Mouse (Mus musculus) hindbrain, embryonic 15.5 days (tissue): ENCODE data around the gene Cux1. TPM values are rescaled to one million over a fixed set of nuclear protein-coding genes. Genes with fewer than 3 reads are reported as not detected.
A peak's percentile ranks its signal among the peaks of the same experiment; 100 is the strongest.

Experiments
- ATAC-seq: fragments of 200-750 bp; cut with Nextera tagmentation; 2 replicates; pipeline ENCODE4 v1.8.0; 2017; ENCODE audit warnings: low read depth, moderate number of reproducible peaks, moderate TSS enrichment; ENCODE audit not compliant: low FRiP score
- H3K27ac ChIP-seq: fragments of 300-500 bp; sonication (generic); replicated peaks from 2 replicates; pipeline ENCODE4 v1.5.1; 2015; ENCODE audit warnings: mild to moderate bottlenecking, inconsistent platforms
- H3K27me3 ChIP-seq: fragments of 300-500 bp; sonication (generic); 2 replicates; pipeline ENCODE4 v1.6.1; 2015; ENCODE audit warnings: control low read depth, inconsistent platforms
- H3K36me3 ChIP-seq: fragments of 300-500 bp; sonication (generic); 2 replicates; pipeline ENCODE4 v1.6.1; 2015; ENCODE audit warnings: control low read depth, inconsistent platforms
- H3K4me1 ChIP-seq: fragments of 300-500 bp; sonication (generic); replicated peaks from 2 replicates; pipeline ENCODE4 v1.6.1; 2015; ENCODE audit warnings: control low read depth, inconsistent platforms
- H3K4me2 ChIP-seq: fragments of 300-500 bp; sonication (generic); 2 replicates; pipeline ENCODE4 v1.6.1; 2015; ENCODE audit warnings: moderate library complexity, mild to moderate bottlenecking, inconsistent platforms
- H3K4me3 ChIP-seq: fragments of 300-500 bp; sonication (generic); 2 replicates; pipeline ENCODE4 v1.5.1; 2015; ENCODE audit warnings: mild to moderate bottlenecking, inconsistent platforms
- H3K9ac ChIP-seq: fragments of 300-500 bp; sonication (generic); 2 replicates; pipeline ENCODE4 v1.6.1; 2015; ENCODE audit warnings: inconsistent platforms
- H3K9me3 ChIP-seq: fragments of 300-500 bp; sonication (generic); 2 replicates; pipeline ENCODE4 v1.6.1; 2016; ENCODE audit warnings: control low read depth, inconsistent platforms
- WGBS: fragments of 180-500 bp; shearing (Covaris S2); methylation state at CpG from one replicate; pipeline ENCODE4 v1.1.7; 2015; 5-methylcytosine and 5-hydroxymethylcytosine counted together
- polyA plus RNA-seq: library from polyadenylated mRNA; unstranded; fragments of >200 nt; fragmentation: Nextera tagmentation; extraction: Ambion mirVana; gene quantifications from 2 replicates; pipeline ENCODE4 v1.2.1, GENCODE M21; 2015

The Cux1 gene
- polyA plus RNA-seq, 1 experiment from 2014 or later, result 106 TPM

DNA sequence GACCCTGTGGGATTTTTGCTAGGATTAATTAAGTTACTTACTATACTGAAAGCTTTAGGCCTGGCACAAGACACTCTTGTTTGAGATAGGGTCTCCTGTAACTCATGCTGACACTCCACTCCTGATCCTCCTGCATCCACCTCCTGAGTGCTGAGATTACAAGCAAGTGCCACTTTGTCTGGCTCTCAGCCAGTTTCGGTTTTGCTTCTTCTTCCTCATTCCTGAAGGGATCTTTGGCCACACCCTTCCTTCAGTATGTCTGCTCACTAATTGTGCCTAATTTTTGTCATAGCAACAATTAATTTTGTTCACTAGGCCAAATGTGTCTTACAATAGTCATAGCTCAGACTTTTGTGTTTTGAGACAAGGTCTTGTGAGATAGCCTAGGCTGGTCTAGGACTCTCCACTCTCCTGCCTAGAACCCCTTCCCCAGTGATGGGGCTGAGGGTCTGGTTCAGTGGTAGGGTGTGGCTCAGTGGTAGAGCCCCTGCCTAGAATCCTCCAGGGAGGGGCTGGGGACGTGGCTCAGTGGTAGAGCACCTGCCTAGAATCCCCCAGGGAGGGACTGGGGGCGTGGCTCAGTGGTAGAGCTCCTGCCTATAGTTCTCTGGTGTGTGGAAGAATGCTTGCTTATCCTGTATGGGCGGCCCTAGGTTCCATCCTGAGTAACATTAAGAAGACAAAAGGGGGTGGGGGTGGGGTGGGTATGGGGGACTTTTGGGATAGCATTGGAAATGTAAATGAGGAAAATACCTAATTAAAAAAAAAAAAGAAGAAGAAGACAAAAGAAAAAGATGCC, 16.6 kb upstream of the Cux1 start:
- no peak for ATAC-seq
- no peaks in the 10 kb centered on the region for H3K9me3 ChIP-seq
- no peak overlapping the region for H3K4me2 ChIP-seq
- peaks cover 13% of the 10 kb centered on the region for H3K4me1 ChIP-seq
- H3K27me3 ChIP-seq, result peaks cover 19% of the 10 kb centered on the region
- WGBS, result 79% methylated on average over 4 of the region's 4 CpGs
- no peak overlapping the region for H3K4me3 ChIP-seq
- no peak overlapping the region for H3K27ac ChIP-seq
- no peaks in the 10 kb centered on the region for H3K36me3 ChIP-seq
- no peak overlapping the region for H3K9ac ChIP-seq

DNA sequence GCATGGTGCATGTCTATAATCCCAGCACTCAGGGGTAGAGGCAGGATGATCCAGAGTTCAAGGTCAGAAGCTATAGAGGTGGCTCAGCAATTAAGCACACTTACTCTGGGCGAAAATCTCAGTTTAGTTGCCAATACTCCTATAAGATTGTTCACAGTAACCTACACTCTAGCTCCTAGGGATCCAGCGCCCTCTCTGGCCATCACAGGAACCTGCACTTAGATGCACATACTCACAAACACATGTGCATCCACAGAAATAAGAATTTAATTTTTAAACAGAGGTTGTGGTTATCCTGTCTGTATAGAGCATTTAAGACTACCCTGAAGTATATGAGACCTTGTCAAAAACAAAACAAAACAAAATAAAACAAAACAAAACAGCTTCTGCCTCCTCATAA, 16.0 kb upstream of the Cux1 start:
- H3K9ac ChIP-seq, result no peak overlapping the region
- H3K27me3 ChIP-seq, result peaks cover 19% of the 10 kb centered on the region
- no peaks in the 10 kb centered on the region for H3K9me3 ChIP-seq
- no peak overlapping the region for H3K27ac ChIP-seq
- peaks cover 13% of the 10 kb centered on the region for H3K4me1 ChIP-seq
- H3K4me2 ChIP-seq, result no peak overlapping the region
- 90% methylated on average over 2 of the region's 2 CpGs for WGBS
- H3K4me3 ChIP-seq, result no peak overlapping the region
- no peaks in the 10 kb centered on the region for H3K36me3 ChIP-seq
- ATAC-seq, result no peak

DNA sequence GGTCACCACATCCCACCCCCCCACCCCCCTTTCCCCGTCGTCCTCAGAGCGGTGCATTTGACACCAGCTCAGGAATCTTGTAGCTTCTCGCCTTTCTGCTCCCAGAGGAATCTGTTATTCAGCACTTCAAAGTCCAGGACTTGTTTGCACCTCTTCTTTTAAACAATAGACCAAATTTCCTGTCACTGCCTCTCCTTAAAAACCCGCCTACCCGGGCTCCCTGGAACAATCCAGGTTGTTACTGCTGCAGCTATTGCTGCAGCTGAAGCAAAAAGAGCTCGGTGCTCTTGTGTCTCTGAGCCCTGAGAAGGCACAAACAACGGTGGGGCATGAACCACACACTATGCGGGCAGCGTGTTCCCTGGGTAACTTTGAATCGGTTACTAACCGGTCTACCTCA, 14.9 kb upstream of the Cux1 start:
- ATAC-seq, result no peak
- 5% methylated on average over 12 of the region's 12 CpGs for WGBS
- Histone ChIP-seq H3K4me1 (peaks cover 13% of the 10 kb centered on the region), H3K27ac (no peak overlapping the region), H3K27me3 (peaks cover 19% of the 10 kb centered on the region), H3K9me3 (no peaks in the 10 kb centered on the region), H3K4me2 (no peak overlapping the region; the same call in 1 of the 2 replicates), H3K36me3 (no peaks in the 10 kb centered on the region), H3K9ac (no peak overlapping the region), H3K4me3 (no peak overlapping the region)

DNA sequence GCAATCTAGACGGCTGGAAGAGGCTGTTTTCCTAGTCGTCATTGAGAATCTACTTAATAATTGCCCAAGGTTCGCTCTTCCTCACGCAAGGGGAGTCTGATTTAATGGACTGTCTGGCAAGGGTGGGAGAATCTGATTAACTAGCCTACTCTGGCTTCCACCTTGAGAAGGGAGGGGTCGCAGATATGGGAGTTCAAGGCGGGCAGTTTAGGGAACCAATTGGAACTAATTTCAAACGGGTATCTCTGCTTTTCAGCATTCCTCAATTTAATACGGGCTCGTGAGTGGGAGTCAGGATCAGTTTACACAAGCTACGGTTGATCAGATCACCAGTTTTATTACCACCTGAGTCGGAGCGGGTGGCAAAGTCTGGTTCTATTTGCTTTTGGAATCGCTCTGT, 14.3 kb upstream of the Cux1 start:
- no peak overlapping the region for H3K9ac ChIP-seq
- H3K27ac ChIP-seq, result no peak overlapping the region
- no peak for ATAC-seq
- WGBS, result 2% methylated on average over 13 of the region's 13 CpGs
- no peaks in the 10 kb centered on the region for H3K36me3 ChIP-seq
- H3K27me3 ChIP-seq, result peaks cover 19% of the 10 kb centered on the region
- no peaks in the 10 kb centered on the region for H3K9me3 ChIP-seq
- peak overlapping the region; percentile 28 for H3K4me2 ChIP-seq
- peaks cover 13% of the 10 kb centered on the region for H3K4me1 ChIP-seq
- H3K4me3 ChIP-seq, result 0 out of 2 replicates have a peak overlapping the region, but pooled peaks have one; percentile 1

DNA sequence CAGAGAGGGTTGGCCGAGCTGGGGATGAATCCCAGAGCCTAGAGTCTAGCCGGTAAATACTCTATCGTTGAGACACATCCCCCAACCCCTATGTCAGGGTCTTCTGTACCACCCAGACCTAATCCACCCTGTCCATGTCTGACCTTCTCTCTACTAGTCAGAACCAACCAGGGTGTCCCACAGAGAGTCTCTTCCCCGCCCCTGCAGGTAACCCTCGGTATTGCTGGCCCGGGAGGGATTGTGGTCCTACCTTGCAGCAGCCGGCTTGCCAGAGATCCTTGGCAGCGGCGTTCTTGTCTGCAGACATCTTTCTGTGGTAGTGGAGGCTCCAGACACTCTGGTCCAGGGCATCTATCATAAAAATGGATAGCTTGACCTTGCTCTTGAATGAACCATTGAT, 13.9 kb upstream of the Cux1 start:
- Histone ChIP-seq H3K27ac (no peak overlapping the region), H3K4me1 (peaks cover 13% of the 10 kb centered on the region), H3K9me3 (no peaks in the 10 kb centered on the region), H3K36me3 (no peaks in the 10 kb centered on the region), H3K9ac (no peak overlapping the region), H3K4me2 (peak overlapping the region; percentile 28), H3K27me3 (peaks cover 19% of the 10 kb centered on the region), H3K4me3 (no peak overlapping the region)
- no peak for ATAC-seq
- WGBS, result 22% methylated on average over 9 of the region's 9 CpGs

DNA sequence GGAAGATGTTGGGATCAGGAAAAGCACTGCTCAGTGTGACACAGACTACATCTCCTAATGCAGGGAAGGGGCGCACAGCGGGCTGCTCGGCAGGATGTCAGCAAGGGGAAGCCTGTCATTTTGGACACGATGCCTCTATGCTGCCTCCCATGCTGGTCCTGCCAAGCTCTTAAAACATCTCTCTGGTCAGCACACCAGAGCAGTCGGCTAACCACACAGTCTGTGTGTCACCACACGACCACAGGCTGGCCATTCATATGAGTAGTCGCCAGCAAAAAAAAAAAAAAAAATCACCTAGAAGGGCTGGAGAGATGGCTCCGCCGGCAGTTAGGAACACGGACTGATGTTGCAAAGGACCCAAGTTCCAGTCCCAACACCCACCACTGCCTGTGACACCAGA, 10.9 kb upstream of the Cux1 start:
- peaks cover 19% of the 10 kb centered on the region for H3K27me3 ChIP-seq
- H3K27ac ChIP-seq, result no peak overlapping the region
- 58% methylated on average over 10 of the region's 10 CpGs for WGBS
- H3K4me2 ChIP-seq, result no peak overlapping the region
- no peaks in the 10 kb centered on the region for H3K36me3 ChIP-seq
- no peaks in the 10 kb centered on the region for H3K9me3 ChIP-seq
- peaks cover 13% of the 10 kb centered on the region for H3K4me1 ChIP-seq
- no peak overlapping the region for H3K4me3 ChIP-seq
- no peak for ATAC-seq
- no peak overlapping the region for H3K9ac ChIP-seq

DNA sequence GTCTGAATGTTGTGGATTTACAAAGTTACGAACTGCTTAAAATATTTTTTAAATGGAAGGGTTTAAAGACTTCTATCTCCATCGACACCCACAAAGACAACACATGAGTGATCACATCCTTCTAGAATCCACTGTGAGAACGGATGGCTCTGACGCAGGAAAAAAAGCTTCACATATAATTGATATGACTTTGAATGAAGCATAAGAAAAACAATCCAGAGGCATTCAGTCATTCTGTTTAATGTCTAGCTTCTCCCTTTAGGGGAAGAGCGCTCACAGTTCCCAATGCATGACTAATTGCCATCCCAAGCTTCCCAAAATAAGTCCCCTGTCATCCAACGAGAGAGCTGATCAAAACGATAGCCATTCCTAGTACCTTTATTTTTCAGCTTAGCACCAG, 2.9 kb upstream of the Cux1 start:
- WGBS, result 48% methylated on average over 7 of the region's 7 CpGs
- Histone ChIP-seq H3K9me3 (no peaks in the 10 kb centered on the region), H3K4me1 (peaks cover 21% of the 10 kb centered on the region), H3K27me3 (peaks cover 19% of the 10 kb centered on the region), H3K4me3 (no peak overlapping the region), H3K27ac (no peak overlapping the region), H3K36me3 (no peaks in the 10 kb centered on the region), H3K4me2 (no peak overlapping the region), H3K9ac (no peak overlapping the region)
- ATAC-seq, result no peak

DNA sequence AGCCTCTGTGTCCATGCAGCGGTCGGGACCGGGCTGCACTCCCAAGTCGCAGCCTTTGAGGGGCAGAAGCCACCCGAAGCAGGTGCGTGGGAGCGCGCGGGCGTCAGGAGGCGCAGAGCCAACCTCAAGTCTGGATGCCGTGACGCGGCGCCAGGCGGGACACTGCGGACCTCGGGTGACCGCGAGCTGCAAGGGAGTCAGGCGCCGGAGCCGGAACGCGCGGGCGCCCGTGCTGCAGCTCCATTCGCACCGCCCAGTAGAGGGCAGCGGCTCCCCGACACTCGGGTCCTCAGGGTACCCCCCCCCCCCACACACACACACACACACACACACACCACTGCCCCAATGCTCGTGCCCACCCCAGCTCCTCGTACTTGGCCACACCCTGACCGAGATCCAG, 1.5 kb upstream of the Cux1 start:
- Histone ChIP-seq H3K27ac (no peak overlapping the region), H3K4me2 (peak overlapping the region; percentile 97), H3K4me3 (peak overlapping the region; percentile 87), H3K9ac (peak overlapping the region; percentile 22; the same call in 1 of the 2 replicates), H3K27me3 (peaks cover 19% of the 10 kb centered on the region), H3K9me3 (no peaks in the 10 kb centered on the region), H3K36me3 (no peaks in the 10 kb centered on the region), H3K4me1 (peaks cover 35% of the 10 kb centered on the region)
- WGBS, result 0% methylated on average over 24 of the region's 36 CpGs
- ATAC-seq, result no peak

DNA sequence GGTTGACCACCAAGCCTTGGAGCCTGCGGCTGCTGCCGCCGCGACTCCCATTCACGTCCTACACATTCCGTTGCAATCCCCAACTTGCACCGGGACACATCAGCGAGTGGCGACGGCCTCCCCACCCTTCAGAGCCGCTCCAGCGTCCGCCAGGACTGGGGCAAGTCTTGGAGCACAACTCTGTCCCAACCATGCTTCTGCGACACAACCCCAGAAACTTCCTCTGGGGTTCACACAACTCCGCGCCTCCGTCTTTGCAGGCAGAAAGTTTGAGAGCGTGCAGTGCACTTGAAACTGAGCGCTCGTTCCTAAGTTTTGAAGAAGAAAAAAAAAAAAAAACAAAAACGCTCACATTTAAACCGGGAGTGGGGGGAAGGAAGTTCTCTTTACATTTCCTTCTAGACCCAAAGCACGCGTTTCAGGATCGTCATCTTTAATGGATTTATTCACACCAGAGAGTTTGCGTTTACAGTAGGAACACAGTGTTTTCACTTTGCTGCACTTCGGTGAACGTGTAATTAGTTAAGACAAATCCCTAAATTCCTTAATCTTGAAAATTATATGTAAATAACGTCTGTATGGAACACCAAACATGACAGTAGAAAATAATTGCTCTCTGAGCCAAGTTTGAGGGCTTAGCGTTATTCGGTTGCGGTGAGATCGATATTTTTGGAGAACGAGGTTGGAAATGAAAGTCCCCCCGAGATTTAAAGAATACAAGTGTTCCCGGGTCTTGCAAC, 906 bp upstream of the Cux1 start:
- no peaks in the 10 kb centered on the region for H3K36me3 ChIP-seq
- peaks cover 19% of the 10 kb centered on the region for H3K27me3 ChIP-seq
- H3K9me3 ChIP-seq, result no peaks in the 10 kb centered on the region
- ATAC-seq, result no peak
- 0 out of 2 replicates have a peak overlapping the region, but pooled peaks have one; percentile 97 for H3K27ac ChIP-seq
- H3K4me3 ChIP-seq, result peak overlapping the region; percentile 87
- peak overlapping the region; percentile 97 for H3K9ac ChIP-seq
- WGBS, result under 1% methylated on average over 36 of the region's 36 CpGs
- H3K4me2 ChIP-seq, result peak overlapping the region; percentile 97
- H3K4me1 ChIP-seq, result peaks cover 35% of the 10 kb centered on the region

DNA sequence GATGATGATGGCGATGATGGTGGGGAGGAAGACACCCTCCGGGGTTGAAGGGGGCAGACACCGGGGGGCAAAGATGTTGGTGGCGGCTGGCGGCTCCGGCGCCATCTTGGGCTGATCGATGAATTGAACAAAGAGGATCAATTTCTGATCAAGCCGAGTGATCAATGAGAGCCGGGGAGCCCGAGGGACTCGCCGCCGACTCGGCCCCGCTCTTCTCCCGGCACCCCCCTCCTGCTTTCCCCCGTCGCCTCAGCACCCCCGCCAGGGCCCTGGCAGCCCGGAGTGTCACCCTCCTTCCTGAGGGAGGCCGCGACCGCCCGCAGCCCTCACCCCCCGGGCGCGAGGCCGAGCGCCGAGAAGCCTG, 496 bp downstream of the Cux1 start:
- Histone ChIP-seq H3K4me2 (peak overlapping the region; percentile 97), H3K36me3 (no peaks in the 10 kb centered on the region), H3K27me3 (peaks cover 19% of the 10 kb centered on the region), H3K4me3 (peak overlapping the region; percentile 87), H3K4me1 (peaks cover 35% of the 10 kb centered on the region), H3K9ac (peak overlapping the region; percentile 97), H3K27ac (peak overlapping the region; percentile 97), H3K9me3 (no peaks in the 10 kb centered on the region)
- under 1% methylated on average over 31 of the region's 31 CpGs for WGBS
- ATAC-seq, result peak; percentile 62

DNA sequence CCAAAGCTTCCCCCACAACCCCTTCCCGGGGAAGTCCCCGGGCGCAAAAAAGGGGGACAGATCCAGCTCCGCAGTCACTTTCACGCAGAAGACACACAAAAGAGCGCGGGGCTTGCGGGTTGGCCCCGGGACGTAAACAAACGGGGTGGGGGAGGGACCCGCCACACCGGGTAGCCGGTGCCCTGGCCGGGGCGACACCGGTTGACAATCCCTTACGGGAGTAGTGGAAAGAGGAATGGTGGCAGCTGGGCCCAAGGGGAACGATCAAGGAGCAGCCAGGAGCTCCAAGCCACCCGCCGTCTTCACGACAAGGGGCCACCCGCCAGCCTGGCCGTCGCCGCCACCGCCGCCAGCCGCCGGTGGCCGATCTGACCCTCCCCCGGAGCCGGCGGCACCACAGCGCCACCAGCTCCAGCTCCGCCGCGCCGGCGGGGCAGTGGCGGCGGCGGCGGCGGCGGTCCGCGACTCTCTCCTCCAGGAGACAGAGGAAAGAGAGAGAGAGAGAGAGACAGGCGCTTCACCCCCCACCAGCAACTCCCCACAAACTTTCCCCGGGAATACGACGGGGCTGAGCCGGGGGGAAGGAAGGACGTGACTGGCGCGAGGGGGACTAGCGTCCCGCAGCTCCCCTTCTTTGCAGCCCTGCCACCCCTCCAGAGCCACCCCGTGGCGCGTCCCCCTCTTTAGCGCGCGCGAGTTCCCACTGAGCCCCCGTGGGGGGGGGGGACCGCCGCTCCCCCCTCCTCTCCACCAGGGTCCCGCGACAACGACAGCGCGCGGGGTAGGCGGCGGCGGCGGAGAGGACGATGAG, 1.1 kb downstream of the Cux1 start:
- Histone ChIP-seq H3K36me3 (no peaks in the 10 kb centered on the region), H3K4me3 (peak overlapping the region; percentile 87), H3K9me3 (no peaks in the 10 kb centered on the region), H3K4me1 (peaks cover 35% of the 10 kb centered on the region), H3K4me2 (peak overlapping the region; percentile 97), H3K27me3 (peaks cover 15% of the 10 kb centered on the region), H3K9ac (peak overlapping the region; percentile 97), H3K27ac (peak overlapping the region; percentile 97)
- WGBS, result under 1% methylated on average over 64 of the region's 79 CpGs
- ATAC-seq, result peak; percentile 58; the same call in 1 of the 2 replicates
